Mouse (Mus musculus): ENCODE measurements around the gene Jph4. TPM values are rescaled to one million over a fixed set of nuclear protein-coding genes. Genes with fewer than 3 reads are reported as not detected.

Jph4 gene
- total RNA-seq, 2 experiments from 2014 or later = not detected

- ATAC-seq (replicated peaks; ENCODE audit: poor library complexity) = peak; percentile 52; the same call in 1 of the 2 replicates
Measured at GRCm38 (mm10) chr14:55119421-55120134, 2.8 kb upstream of the Jph4 start.

- ATAC-seq (replicated peaks; ENCODE audit: poor library complexity) = no peak
Measured at GRCm38 (mm10) chr14:55118852-55119251, 2.1 kb upstream of the Jph4 start.

- ATAC-seq (replicated peaks; ENCODE audit: poor library complexity) = no peak
Measured at GRCm38 (mm10) chr14:55115846-55116245, 889 bp downstream of the Jph4 start.

GRCm38 (mm10) chr14:55114759-55115701 lies 1.7 kb downstream of the Jph4 start:
- ATAC-seq (replicated peaks; ENCODE audit: poor library complexity) = peak; percentile 48

GRCm38 (mm10) chr14:55113975-55114645 lies 2.6 kb downstream of the Jph4 start:
- ATAC-seq (replicated peaks; ENCODE audit: poor library complexity) = 0 out of 2 replicates have a peak, but pooled peaks have one; percentile 38

- no peak for ATAC-seq (replicated peaks; ENCODE audit: poor library complexity)
Measured at GRCm38 (mm10) chr14:55113351-55113974, 3.3 kb downstream of the Jph4 start.

- no peak for ATAC-seq (replicated peaks; ENCODE audit: poor library complexity)
Measured at GRCm38 (mm10) chr14:55111720-55112119, 5.0 kb downstream of the Jph4 start.

- no peak for ATAC-seq (replicated peaks; ENCODE audit: poor library complexity)
Measured at GRCm38 (mm10) chr14:55110076-55110475, 6.7 kb downstream of the Jph4 start.

GRCm38 (mm10) chr14:55109048-55109873 lies 7.5 kb downstream of the Jph4 start:
- ATAC-seq (replicated peaks; ENCODE audit: poor library complexity) = no peak

GRCm38 (mm10) chr14:55108202-55108870 lies 8.4 kb downstream of the Jph4 start:
- no peak for ATAC-seq (replicated peaks; ENCODE audit: poor library complexity)

GRCm38 (mm10) chr14:55106990-55107389 lies 9.7 kb downstream of the Jph4 start:
- ATAC-seq (replicated peaks; ENCODE audit: poor library complexity) = no peak

GRCm38 (mm10) chr14:55105836-55106809 lies 10.6 kb downstream of the Jph4 start, which contains the start of gene Ap1g2:
Gene Ap1g2, minus strand, starts transcription at chr14:55106593.
- peak; percentile 91 for ATAC-seq (replicated peaks; ENCODE audit: poor library complexity)

GRCm38 (mm10) chr14:55105386-55105785 lies 11.3 kb downstream of the Jph4 start:
- no peak for ATAC-seq (replicated peaks; ENCODE audit: poor library complexity)

GRCm38 (mm10) chr14:55104365-55104764 lies 12.4 kb downstream of the Jph4 start:
- no peak for ATAC-seq (replicated peaks; ENCODE audit: poor library complexity)

GRCm38 (mm10) chr14:55102253-55102785 lies 14.4 kb downstream of the Jph4 start:
- ATAC-seq (replicated peaks; ENCODE audit: poor library complexity) = no peak

GRCm38 (mm10) chr14:55101592-55101991 lies 15.1 kb downstream of the Jph4 start:
- 0 out of 2 replicates have a peak, but pooled peaks have one; percentile 33 for ATAC-seq (replicated peaks; ENCODE audit: poor library complexity)

- ATAC-seq (replicated peaks; ENCODE audit: poor library complexity) = peak; percentile 63
Measured at GRCm38 (mm10) chr14:55098067-55098466, 18.7 kb downstream of the Jph4 start.

GRCm38 (mm10) chr14:55097646-55098045 lies 19.1 kb downstream of the Jph4 start:
- ATAC-seq (replicated peaks; ENCODE audit: poor library complexity) = no peak

Data from megakaryocyte progenitor cell, adult 5-6 weeks (primary cell).